ENCODE assay signal across 22 mouse cellular contexts in genomic region chr15:101184300-101184699, GRCm38 (mm10). TPM values are rescaled to one million over a fixed set of nuclear protein-coding genes. Genes with fewer than 3 reads are reported as not detected.
A peak's percentile ranks its signal among the peaks of the same experiment; 100 is the strongest.
DNase-seq lines count a peak whose midpoint lies in the region; ATAC-seq and TF ChIP-seq lines count a peak whose summit lies in the region.
"Had no signal": no experiment of that assay in that cellular context is flagged by ENCODE, and none has a peak within 500 bp of the region (broad histone marks: within the 10 kb centered on the region; RNA-seq: fewer than 3 reads in every experiment).

No protein-coding gene starts in this region.

- peak; percentile 4 for DNase-seq in cerebellum, adult 11-12 months
- DNase-seq in lung, embryonic 14.5 days: no peak
- DNase-seq in lung, adult 18-20 months: no peak
- DNase-seq in midbrain, embryonic 11.5 days (ENCODE audit: low spot score, missing footprints): peak; percentile 82
- DNase-seq in midbrain, embryonic 14.5 days: no peak
- no peak for DNase-seq in cerebellum, adult 11 months
- DNase-seq: adrenal gland, postnatal 10 days; adrenal gland, postnatal 36 days; cerebellum, adult 18-20 months; cerebellum, adult 9-10 months; cerebellum, postnatal 14 days; gastrocnemius, postnatal 10 days; gastrocnemius, postnatal 36 days had no signal

- H3K27ac ChIP-seq in lung, embryonic 14.5 days (ENCODE audit: low read depth): peak overlapping the region; percentile 85
- H3K27ac ChIP-seq in midbrain, embryonic 11.5 days (ENCODE audit: low read depth, low read length): no peak overlapping the region
- no peak overlapping the region for H3K27ac ChIP-seq in midbrain, embryonic 14.5 days (replicated peaks; ENCODE audit: low read depth, low read length)
- H3K27ac ChIP-seq: forebrain, embryonic 10.5 days; forebrain, embryonic 13.5 days; hindbrain, embryonic 10.5 days; hindbrain, embryonic 13.5 days had no signal

- H3K4me1 ChIP-seq in lung, embryonic 14.5 days (ENCODE audit: insufficient read depth): peaks cover 16% of the 10 kb centered on the region; the same call in 1 of the 2 replicates
- H3K4me1 ChIP-seq in midbrain, embryonic 11.5 days (ENCODE audit: control insufficient read depth, insufficient read depth, low read length): peaks cover 13% of the 10 kb centered on the region
- H3K4me1 ChIP-seq in midbrain, embryonic 14.5 days (ENCODE audit: control insufficient read depth, insufficient read depth, low read length): peaks cover 16% of the 10 kb centered on the region; the same call in 1 of the 2 replicates

- H3K4me2 ChIP-seq in lung, embryonic 14.5 days: no peak overlapping the region
- no peak overlapping the region for H3K4me2 ChIP-seq in midbrain, embryonic 11.5 days
- no peak overlapping the region for H3K4me2 ChIP-seq in midbrain, embryonic 14.5 days (ENCODE audit: low read length)
- H3K4me2 ChIP-seq: forebrain, embryonic 13.5 days; heart, embryonic 11.5 days; hindbrain, embryonic 13.5 days had no signal

- no peaks in the 10 kb centered on the region for H3K36me3 ChIP-seq in lung, embryonic 14.5 days (ENCODE audit: insufficient read depth)
- H3K36me3 ChIP-seq in midbrain, embryonic 11.5 days (ENCODE audit: control insufficient read depth, insufficient read depth, low read length): peaks cover 3% of the 10 kb centered on the region; the same call in 1 of the 2 replicates
- peaks cover 10% of the 10 kb centered on the region; the same call in 1 of the 2 replicates for H3K36me3 ChIP-seq in midbrain, embryonic 14.5 days (ENCODE audit: control insufficient read depth, insufficient read depth, low read length)

- H3K4me3 ChIP-seq in lung, embryonic 14.5 days (ENCODE audit: low read depth, low read length): no peak overlapping the region
- H3K4me3 ChIP-seq in midbrain, embryonic 11.5 days (ENCODE audit: low read depth, low read length): no peak overlapping the region
- H3K4me3 ChIP-seq in midbrain, embryonic 14.5 days (replicated peaks; ENCODE audit: low read depth, low read length): no peak overlapping the region
- H3K4me3 ChIP-seq: forebrain, embryonic 10.5 days; forebrain, embryonic 13.5 days; hindbrain, embryonic 10.5 days; hindbrain, embryonic 13.5 days had no signal

- 91% methylated on average over 8 of the region's 8 CpGs for WGBS in lung, embryonic 14.5 days
- 96% methylated on average over 8 of the region's 8 CpGs for WGBS in midbrain, embryonic 11.5 days
- 98% methylated on average over 8 of the region's 8 CpGs for WGBS in midbrain, embryonic 14.5 days

- TF ChIP-seq CTCF in lung, embryonic 14.5 days (IDR thresholded peaks at IDR 0.05; ENCODE audit: low read depth): no peak

- no peak for ATAC-seq in cerebellum, adult (ENCODE audit: insufficient number of reproducible peaks, low FRiP score, low TSS enrichment)
- no peak for ATAC-seq in lung, embryonic 14.5 days (ENCODE audit: insufficient read depth)
- no peak for ATAC-seq in midbrain, embryonic 11.5 days (ENCODE audit: low FRiP score)
- ATAC-seq in midbrain, embryonic 14.5 days (ENCODE audit: low FRiP score, low TSS enrichment): no peak
- ATAC-seq: activated CD4-positive, CD25-positive, alpha-beta regulatory T cell, adult 4 months; forebrain, embryonic 13.5 days; forebrain, embryonic 16.5 days; hindbrain, embryonic 16.5 days had no signal

- H3K9me3 ChIP-seq in lung, embryonic 14.5 days (ENCODE audit: low read depth, low read length): no peaks in the 10 kb centered on the region
- 0 out of 2 replicates have a peak, but pooled peaks cover 3% of the 10 kb centered on the region for H3K9me3 ChIP-seq in midbrain, embryonic 11.5 days (ENCODE audit: control insufficient read depth, low read length)
- H3K9me3 ChIP-seq in midbrain, embryonic 14.5 days (ENCODE audit: control insufficient read depth, low read length): no peaks in the 10 kb centered on the region
- H3K9me3 ChIP-seq: forebrain, embryonic 10.5 days; forebrain, embryonic 13.5 days; hindbrain, embryonic 13.5 days had no signal

- no peaks in the 10 kb centered on the region for H3K27me3 ChIP-seq in lung, embryonic 14.5 days (ENCODE audit: insufficient read depth, low read length)
- H3K27me3 ChIP-seq in midbrain, embryonic 11.5 days (ENCODE audit: control insufficient read depth, insufficient read depth, low read length): no peaks in the 10 kb centered on the region
- H3K27me3 ChIP-seq in midbrain, embryonic 14.5 days (ENCODE audit: control insufficient read depth, insufficient read depth, low read length): no peaks in the 10 kb centered on the region
- H3K27me3 ChIP-seq: forebrain, embryonic 13.5 days; hindbrain, embryonic 13.5 days had no signal

- H3K9ac ChIP-seq in lung, embryonic 14.5 days: no peak overlapping the region
- no peak overlapping the region for H3K9ac ChIP-seq in midbrain, embryonic 11.5 days (ENCODE audit: low read length)
- H3K9ac ChIP-seq in midbrain, embryonic 14.5 days (replicated peaks; ENCODE audit: low read length): no peak overlapping the region
- H3K9ac ChIP-seq: forebrain, embryonic 13.5 days; hindbrain, embryonic 13.5 days had no signal

RNA-seq across cellular contexts. Expression of gene Acvr1b, which starts 10.4 kb away (rescaled TPM):
- polyA plus RNA-seq in lung, embryonic 14.5 days (2014; fragmentation: Nextera tagmentation; extraction: Ambion mirVana): 6.3 and 6.4 TPM in 2 replicates
- 14.7 and 15.2 TPM in 2 replicates for polyA plus RNA-seq in midbrain, embryonic 11.5 days (2014; fragmentation: Nextera tagmentation; extraction: Ambion mirVana)
- 30.4 and 39.0 TPM in 2 replicates for polyA plus RNA-seq in midbrain, embryonic 14.5 days (2014; fragmentation: Nextera tagmentation; extraction: Ambion mirVana)

RNA-seq across cellular contexts. Expression of gene Grasp, which starts 39.7 kb away (rescaled TPM):
- 7.8 and 10.4 TPM in 2 replicates for polyA plus RNA-seq in lung, embryonic 14.5 days (2014; fragmentation: Nextera tagmentation; extraction: Ambion mirVana)
- polyA plus RNA-seq in midbrain, embryonic 11.5 days (2014; fragmentation: Nextera tagmentation; extraction: Ambion mirVana): 3.6 and 4.5 TPM in 2 replicates
- 0.93 and 0.97 TPM in 2 replicates for polyA plus RNA-seq in midbrain, embryonic 14.5 days (2014; fragmentation: Nextera tagmentation; extraction: Ambion mirVana)
- polyA plus RNA-seq: activated CD4-positive, CD25-positive, alpha-beta regulatory T cell, adult 4 months had no signal

RNA-seq across cellular contexts. Expression of gene Acvrl1, which starts 56.0 kb away (rescaled TPM):
- polyA plus RNA-seq in lung, embryonic 14.5 days (2014; fragmentation: Nextera tagmentation; extraction: Ambion mirVana): 34.4 and 39.0 TPM in 2 replicates
- 4.2 and 5.0 TPM in 2 replicates for polyA plus RNA-seq in midbrain, embryonic 11.5 days (2014; fragmentation: Nextera tagmentation; extraction: Ambion mirVana)
- 3.3 and 4.4 TPM in 2 replicates for polyA plus RNA-seq in midbrain, embryonic 14.5 days (2014; fragmentation: Nextera tagmentation; extraction: Ambion mirVana)

Comparison
In these comparisons a context has a peak if more than half of its experiments do, and no peak if none do; other contexts are left out.
1. DNase-seq: peak in cerebellum, adult 11-12 months (single experiment) and midbrain, embryonic 11.5 days (single experiment); none in lung, embryonic 14.5 days (single experiment), lung, adult 18-20 months (0 of 2), midbrain, embryonic 14.5 days (single experiment) and cerebellum, adult 11 months (single experiment).